Mouse (Mus musculus) testis, postnatal 14 days (tissue): ENCODE measurements around the gene Rnf214.
A peak's percentile ranks its signal among the peaks of the same experiment; 100 is the strongest.

Experiments
- DNase-seq: peaks from one replicate; pipeline ENCODE4 v3.0.0; 2021; ENCODE audit warnings: low spot score

Gene Rnf214

GRCm38 (mm10) chr9:45935628-45936210, 29.0 kb upstream of the Rnf214 start, which contains the start of gene Tagln:
Gene Tagln, minus strand, starts transcription at chr9:45936058.
- DNase-seq: no peak

- no peak for DNase-seq
Measured at GRCm38 (mm10) chr9:45932571-45933415, 26.1 kb upstream of the Rnf214 start.

GRCm38 (mm10) chr9:45931958-45932357, 25.2 kb upstream of the Rnf214 start:
- DNase-seq: no peak

- DNase-seq: no peak
Measured at GRCm38 (mm10) chr9:45929285-45929684, 22.6 kb upstream of the Rnf214 start.

- no peak for DNase-seq
Measured at GRCm38 (mm10) chr9:45919895-45920294, 13.2 kb upstream of the Rnf214 start.

- DNase-seq: peak; percentile 59
Measured at GRCm38 (mm10) chr9:45917041-45917934, 10.6 kb upstream of the Rnf214 start.

GRCm38 (mm10) chr9:45915659-45916058, 8.9 kb upstream of the Rnf214 start:
- no peak for DNase-seq

GRCm38 (mm10) chr9:45911673-45912072, 5.0 kb upstream of the Rnf214 start:
- no peak for DNase-seq

GRCm38 (mm10) chr9:45910995-45911394, 4.3 kb upstream of the Rnf214 start:
- no peak for DNase-seq

GRCm38 (mm10) chr9:45907078-45907428, 342 bp upstream of the Rnf214 start:
- no peak for DNase-seq

GRCm38 (mm10) chr9:45905811-45906237, 887 bp downstream of the Rnf214 start:
- peak; percentile 58 for DNase-seq

- DNase-seq: no peak
Measured at GRCm38 (mm10) chr9:45905196-45905595, 1.5 kb downstream of the Rnf214 start.

GRCm38 (mm10) chr9:45893681-45894080, 13.0 kb downstream of the Rnf214 start:
- no peak for DNase-seq

GRCm38 (mm10) chr9:45877928-45878327, 28.8 kb downstream of the Rnf214 start:
- DNase-seq: no peak

- no peak for DNase-seq
Measured at GRCm38 (mm10) chr9:45870265-45870664, 36.4 kb downstream of the Rnf214 start.

GRCm38 (mm10) chr9:45869181-45869580, 37.5 kb downstream of the Rnf214 start:
- no peak for DNase-seq

- DNase-seq: no peak
Measured at GRCm38 (mm10) chr9:45861813-45862212, 44.9 kb downstream of the Rnf214 start.

GRCm38 (mm10) chr9:45859364-45859763, 47.3 kb downstream of the Rnf214 start:
- DNase-seq: no peak

- DNase-seq: no peak
Measured at GRCm38 (mm10) chr9:45854136-45854535, 52.6 kb downstream of the Rnf214 start.

GRCm38 (mm10) chr9:45853695-45854094, 53.0 kb downstream of the Rnf214 start:
- DNase-seq: no peak

- no peak for DNase-seq
Measured at GRCm38 (mm10) chr9:45851776-45852175, 54.9 kb downstream of the Rnf214 start.

- no peak for DNase-seq
Measured at GRCm38 (mm10) chr9:45851330-45851729, 55.4 kb downstream of the Rnf214 start.
